Mouse (Mus musculus): ENCODE results near the gene Gpr149.

Gene Gpr149

DNA sequence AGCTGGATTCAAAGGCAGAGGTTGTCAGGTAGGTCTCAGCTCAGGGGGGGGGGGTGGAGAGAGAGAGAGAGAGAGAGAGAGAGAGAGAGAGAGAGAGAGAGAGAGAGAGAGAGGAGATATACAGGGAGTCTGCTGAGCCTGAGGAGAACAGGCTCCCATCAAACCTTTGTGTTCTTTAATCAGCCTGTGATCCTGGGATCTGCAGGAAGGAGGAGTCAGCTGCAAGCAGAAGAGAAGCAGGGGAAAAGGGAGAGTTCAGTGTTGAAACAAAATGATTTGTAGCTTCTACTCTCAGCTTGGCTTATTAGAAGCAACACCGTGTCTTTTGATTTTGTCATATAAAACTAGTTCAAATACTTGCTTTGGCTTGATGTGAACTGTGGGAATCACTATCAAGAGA is at the start of gene Gpr149:
Gene Gpr149, minus strand, starts transcription at position 168 of the 400 bp plus-strand sequence.
- no peak for DNase-seq (ENCODE audit: low spot score)

DNA sequence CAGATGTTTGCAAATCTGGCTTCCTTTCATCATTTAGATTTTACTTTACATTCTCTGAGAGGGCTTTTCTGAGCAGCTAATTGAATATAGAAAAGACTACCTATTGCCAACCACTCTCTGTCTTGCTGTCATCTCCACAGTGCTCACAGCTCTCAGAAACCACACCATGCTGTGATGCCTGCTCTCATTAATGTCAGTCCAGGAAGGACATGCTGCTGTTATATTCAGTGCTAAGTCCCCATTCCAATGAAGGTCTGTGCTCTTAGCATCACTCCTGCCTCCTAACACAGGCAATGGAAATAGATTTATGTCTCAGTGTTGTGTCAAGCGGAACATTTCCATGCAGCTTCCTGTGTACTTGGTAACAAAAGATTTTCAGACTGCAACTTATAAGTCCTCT is 45.6 kb upstream of the Gpr149 start:
- no peak for DNase-seq (ENCODE audit: low spot score)

DNA sequence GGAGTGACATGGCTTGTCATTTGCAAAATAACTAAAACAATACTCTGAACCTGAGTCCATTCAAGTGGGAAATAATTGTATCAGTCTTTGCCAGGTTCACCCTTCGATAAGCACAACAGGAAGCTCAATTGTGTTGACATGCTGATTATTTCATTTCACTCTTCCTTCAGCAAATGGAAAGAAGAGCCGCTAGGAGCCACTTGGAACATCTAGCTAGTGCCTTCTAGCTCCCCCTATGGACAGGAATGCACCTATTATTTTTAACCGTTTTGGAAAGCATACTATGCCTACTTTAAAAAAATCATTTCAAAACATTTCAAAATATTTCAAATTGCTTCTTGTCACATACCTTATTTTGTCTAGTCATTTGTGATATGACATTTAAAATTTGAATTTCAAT is 5.9 kb upstream of the Gpr149 start:
- DNase-seq (ENCODE audit: low spot score) = no peak

DNA sequence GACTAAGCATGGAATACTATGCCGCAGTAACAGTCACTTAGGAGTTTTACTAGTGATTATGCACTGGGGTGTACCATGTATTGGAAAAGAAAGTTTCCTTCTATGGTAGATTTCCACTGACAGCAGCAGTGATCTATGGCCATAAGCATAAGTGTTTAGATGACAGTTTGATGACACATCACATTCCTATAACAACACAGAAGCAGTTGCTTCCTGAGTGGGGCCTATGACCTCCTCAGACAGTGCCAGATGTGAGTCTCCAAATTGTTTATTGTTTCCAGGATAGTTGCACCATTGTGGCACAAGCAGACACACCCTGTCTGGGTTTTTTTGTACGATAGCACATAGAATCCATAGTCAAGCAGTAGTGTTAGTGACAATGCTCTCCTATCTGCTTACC is 991 bp upstream of the Gpr149 start:
- DNase-seq (ENCODE audit: low spot score) = no peak

DNA sequence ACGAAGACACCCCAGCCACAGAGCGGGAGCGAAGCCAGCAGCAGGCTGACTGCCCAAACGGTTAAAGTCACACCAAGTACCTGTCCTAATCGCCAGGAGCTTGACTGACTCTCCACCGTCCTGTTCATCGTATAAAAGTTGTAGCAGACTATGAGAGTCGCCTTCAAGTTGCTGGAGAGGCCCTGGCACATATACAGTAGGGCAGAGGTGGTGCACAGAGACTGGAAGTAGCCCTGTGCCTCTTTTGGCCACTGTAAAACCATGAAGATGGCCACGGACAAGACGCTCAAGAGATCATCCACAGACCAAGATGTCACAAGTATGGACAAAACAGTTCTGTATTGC is 921 bp downstream of the Gpr149 start:
- DNase-seq (ENCODE audit: low spot score) = no peak

DNA sequence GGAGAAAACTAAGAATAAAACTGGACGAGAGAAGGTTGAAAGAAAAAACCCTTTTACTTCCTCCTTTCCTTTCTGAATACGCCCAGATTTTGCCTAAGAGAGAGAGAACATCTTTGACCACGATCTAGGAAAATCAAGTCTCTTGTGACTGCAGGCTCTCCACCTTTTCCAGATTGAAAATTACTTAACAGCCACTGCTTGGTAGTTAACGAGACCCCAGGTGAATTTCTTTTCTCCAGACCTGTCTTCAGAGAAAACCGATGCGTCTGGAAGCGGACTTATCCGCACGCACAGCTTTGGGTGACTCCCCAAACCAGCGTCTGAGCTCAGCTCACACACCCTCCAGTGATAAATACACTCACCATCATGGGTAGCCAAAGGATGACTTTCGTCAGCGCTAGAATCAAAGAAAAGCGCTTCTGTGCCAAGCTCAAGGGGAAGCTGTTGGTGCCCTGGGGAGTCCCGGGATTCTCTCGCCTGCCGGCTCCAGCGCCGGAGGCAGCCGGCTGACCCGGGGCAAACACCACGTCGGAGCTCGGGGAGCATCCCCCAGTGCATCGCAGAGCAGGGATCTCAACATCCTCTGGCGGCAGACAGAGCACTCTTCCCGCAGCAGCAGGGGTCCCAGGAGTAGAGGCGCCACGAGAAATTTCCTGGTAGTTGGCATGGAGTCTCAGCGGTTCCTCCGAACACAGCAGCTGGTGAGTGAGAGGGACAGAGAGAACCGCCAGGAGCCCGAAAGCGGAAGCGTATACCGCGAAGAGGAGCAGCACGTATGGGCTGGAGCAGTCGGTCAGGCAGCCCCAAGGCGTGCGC is 1.5 kb downstream of the Gpr149 start:
- no peak for DNase-seq (ENCODE audit: low spot score)

DNA sequence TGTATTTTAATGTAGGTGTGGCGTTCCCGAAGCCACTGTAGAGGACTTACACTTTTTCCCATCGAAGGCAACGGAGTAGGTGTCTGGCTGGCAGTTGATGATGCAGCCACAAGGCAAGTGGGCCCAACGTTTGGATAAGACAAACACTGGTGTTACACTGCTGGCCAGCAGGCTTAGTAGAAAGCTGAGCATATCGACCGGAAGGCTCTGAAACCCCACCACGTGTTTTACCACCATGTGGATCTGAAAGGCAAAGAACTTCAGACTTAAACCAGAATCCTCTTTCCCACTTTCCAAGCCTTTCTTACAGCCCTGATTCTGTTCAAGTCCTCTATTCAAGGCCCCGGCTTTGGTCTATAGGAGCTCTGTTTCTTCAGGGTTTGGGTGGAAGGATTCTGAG is 2.5 kb downstream of the Gpr149 start:
- DNase-seq (ENCODE audit: low spot score) = no peak

DNA sequence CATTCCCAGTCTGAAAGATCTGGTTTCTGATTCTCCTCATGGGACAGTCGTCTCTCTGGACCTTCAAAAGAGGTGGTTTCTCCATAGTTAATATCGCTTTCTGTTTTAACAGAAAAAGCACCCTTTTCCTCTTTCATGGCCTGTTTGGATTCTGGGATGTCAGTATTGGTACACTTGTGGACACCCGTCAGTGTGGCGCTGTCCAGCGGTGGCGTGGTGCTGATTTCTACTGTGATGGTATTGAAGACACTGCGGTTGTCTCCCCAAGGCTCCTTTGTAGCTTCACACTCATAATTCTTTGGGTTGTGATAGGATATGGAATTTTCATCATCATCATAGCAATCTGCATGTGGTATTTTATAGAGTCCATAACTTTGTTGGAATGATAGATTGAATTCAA is 10.1 kb downstream of the Gpr149 start:
- DNase-seq (ENCODE audit: low spot score) = no peak

DNA sequence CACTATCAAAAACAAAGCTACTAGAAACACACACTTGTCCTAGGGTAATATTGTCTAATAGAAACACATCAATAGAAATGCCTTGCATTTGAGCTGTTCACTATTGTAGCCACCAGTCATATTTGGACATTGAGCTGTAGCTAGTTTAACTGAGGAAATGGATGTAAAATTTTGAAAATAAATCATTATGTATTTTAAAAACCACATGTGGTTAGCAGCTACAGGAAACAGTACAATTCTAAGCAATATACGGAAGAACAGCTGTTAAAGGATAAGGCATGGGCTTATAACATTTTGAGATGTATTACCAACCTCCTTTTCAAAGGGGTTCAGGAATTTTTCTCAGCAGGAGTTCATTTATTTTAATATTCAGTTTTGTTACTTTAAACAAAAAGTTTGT is 19.9 kb downstream of the Gpr149 start:
- DNase-seq (ENCODE audit: low spot score) = no peak

DNA sequence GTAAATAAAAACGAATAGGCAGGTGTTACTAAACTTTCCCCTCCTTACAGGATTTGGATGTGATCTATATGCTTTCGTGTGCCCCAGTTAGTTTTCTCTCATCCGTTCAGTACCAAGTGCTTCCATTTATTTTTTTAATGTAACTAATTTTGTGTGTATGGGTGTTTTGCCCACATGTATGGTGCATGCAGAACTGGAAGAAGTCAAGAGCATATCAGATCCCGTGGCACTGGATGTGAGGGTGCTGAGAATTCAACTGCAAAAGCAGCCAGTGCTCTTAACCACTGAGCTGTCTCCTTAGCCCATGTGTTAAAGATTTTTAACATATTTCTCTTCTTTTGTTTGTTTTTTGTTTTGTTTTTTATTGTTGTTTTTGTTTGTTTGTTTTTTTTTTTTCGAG is 77.3 kb downstream of the Gpr149 start:
- DNase-seq (ENCODE audit: low spot score) = no peak

DNA sequence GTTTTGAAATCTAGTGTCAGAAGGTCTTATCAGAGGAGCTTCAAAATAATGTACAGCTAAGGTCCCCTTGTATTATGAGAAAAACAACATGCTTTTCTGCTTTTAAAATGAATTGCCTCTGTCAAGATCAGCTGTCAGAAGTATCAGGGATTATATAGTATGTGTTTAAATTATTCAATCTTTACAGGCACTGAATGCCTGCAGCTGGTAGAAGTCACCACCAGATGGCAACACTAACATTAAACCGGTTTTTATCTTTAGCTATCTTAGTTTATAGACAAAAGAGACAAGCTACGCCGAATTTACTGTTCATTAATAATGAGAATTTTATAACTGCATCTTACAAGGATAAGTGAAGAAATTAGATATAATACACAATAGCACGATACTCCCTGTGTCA is 77.8 kb downstream of the Gpr149 start:
- DNase-seq (ENCODE audit: low spot score) = peak; percentile 25

DNA sequence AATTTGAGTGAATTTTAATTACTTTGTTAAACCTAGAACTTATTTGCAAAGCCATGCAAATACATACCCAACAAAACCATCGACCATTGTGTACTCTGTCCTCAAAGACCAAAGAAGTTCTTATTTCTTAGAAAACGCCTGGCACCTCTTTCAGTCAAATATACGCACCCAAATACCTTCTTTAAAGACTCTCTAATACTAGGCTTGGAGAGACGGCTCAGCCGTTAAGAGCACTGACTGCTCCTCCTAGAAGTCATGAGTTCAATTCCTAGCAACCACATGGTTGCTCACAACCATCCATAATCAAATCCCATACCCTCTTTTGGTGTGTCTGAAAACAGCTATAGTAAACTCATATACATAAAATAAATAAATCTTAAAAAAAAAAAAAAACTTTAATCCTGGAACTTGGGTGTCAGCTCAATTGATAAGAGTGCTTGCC is 97.7 kb downstream of the Gpr149 start:
- DNase-seq (ENCODE audit: low spot score) = no peak

DNA sequence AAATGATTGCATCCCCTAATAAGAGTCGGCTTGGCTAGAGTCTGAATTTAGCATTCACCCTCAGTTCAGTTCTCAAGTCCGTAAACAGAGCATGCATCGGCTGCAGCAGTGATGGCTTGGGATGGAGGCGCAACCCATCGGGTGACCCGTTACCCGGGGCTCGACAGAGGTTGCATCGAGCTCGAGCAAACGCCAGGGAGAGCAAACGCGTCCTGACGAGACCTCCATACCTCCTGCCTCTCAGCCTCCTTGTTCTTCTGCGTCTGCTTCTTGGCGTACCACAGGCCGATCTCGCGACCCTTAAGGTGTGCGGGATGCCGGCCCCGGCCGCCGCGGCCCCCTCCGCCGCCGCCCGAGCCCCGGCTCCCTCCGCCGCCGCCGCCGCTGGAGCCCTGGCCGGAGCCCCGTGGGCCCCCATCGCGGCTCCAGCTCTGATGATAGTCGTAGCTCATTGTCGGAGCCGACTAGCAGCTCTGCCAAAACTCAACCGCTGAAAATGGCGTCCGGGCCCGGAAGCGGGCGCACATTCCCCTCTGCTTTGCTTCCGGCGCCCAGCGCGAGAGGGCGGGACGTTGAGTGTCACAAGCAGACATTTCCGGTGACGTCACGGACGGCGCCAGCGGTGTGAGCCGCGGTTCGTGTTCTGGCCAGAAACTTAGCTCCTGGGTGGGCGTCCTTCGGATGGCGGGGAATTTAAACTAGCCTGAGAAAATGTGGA is 98.3 kb downstream of the Gpr149 start, which contains the start of gene Dhx36:
Gene Dhx36, minus strand, starts transcription at position 517 of the 718 bp plus-strand sequence.
- peak; percentile 98 for DNase-seq (ENCODE audit: low spot score)

DNA sequence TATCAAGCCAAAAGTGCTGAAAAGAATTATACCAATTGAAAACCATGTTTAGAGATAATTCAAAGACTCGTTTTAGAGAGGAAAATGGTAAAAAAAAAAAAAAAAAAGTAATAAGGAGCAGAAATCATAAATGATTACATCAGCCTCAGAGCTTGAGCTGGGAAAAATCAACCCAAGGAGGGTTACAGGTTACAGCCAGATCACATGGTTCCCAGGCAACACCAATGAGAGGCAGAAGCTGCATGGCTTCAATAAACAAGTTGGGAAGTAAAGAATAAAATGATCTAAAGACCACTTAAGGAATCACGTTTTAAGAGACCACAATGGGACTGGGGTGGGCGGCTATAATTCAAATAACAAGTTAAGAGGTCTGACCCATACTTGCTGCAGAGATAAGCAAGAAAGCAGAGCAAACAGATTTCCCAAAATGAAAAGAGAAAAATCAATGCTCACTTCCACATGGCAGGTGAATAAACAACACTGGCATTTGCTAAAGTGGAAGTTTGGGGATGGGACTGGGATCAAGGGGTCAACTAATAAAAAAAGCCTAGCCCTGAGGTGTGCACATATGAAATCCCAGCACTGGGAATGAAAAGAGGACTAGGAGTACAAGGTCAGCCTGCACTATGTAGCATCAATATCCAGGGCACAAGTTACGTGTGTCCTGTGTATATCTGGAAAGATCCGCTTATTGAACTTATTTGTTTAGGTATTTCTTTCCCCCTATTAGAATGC is 99.6 kb downstream of the Gpr149 start:
- no peak for DNase-seq (ENCODE audit: low spot score)

DNA sequence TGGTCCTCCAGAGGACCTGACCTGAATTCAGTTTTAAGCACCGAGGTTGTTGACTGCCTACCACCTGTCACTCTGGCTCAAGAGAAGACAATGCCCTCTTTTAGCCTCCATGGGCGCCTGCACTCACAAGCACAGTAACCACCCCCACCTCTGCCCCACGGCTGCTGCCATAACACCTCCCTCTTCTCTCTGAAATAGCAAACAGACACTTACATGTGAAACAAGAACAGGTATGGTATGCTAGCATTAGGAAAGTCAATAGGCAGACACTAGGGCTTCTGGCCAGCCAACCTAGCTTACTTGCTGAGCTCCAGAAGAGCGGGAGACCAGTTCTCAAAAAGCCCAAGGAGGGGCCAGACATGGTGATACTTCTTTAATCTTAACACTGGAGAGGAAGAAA is 105.6 kb downstream of the Gpr149 start:
- no peak for DNase-seq (ENCODE audit: low spot score)

DNA sequence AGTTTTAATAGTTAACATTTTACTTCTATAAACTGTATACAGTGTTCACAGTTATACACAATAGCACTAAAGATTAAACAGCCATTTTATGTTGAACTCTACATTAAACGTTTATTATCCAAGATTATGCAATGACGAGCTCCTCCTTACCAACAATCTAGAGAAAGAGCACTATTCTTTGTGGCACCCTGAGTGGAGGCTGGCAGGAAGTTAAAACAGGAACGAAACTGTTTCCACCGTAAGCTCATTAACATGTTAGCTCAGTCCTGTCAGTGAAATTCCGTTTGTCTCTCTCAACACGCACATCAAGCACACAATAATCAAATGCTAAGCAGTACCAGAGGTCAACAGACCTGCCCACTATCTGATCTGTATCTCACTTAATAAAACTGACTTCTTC is 112.4 kb downstream of the Gpr149 start:
- DNase-seq (ENCODE audit: low spot score) = no peak

DNA sequence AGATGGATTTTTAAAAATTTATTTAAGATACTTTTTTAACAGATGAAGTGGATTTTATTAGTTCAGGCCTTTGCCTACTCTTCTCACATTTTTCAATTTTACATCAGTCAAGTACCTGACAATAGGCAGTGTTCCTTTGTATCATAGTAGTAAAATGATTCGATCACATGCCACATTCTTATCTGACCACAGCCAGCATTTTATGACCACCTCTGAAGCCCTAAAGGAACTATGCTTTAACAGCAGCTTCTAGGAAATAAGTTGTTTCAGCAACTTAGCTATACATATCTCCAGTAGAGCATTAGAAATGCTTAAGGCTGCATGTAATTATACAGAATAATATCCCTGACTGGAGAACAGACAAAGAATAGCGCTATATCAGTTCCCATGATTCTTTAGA is 120.6 kb downstream of the Gpr149 start:
- DNase-seq (ENCODE audit: low spot score) = no peak
